Mouse (Mus musculus): ENCODE data around the gene Lmtk2. TPM values are rescaled to one million over a fixed set of nuclear protein-coding genes. Genes with fewer than 3 reads are reported as not detected.

The Lmtk2 gene
- polyA plus RNA-seq, 1 experiment from 2014 or later = 6.8 TPM

GRCm38 (mm10) chr5:144151270-144151669, 51.0 kb downstream of the Lmtk2 start:
- no peak overlapping the region for H3K4me3 ChIP-seq (ENCODE audit: low read length)
- no peaks in the 10 kb centered on the region for H3K9me3 ChIP-seq (ENCODE audit: control insufficient read depth, low read length)
- H3K27ac ChIP-seq (ENCODE audit: low read depth, low read length) = no peak overlapping the region
- no peak overlapping the region for H3K9ac ChIP-seq (ENCODE audit: low read depth, low read length)
- no peaks in the 10 kb centered on the region for H3K27me3 ChIP-seq (ENCODE audit: control insufficient read depth, insufficient read depth, low read length)
- H3K4me1 ChIP-seq (ENCODE audit: control insufficient read depth, insufficient read depth, low read length) = no peaks in the 10 kb centered on the region
- no peak for ATAC-seq (ENCODE audit: low FRiP score, low TSS enrichment)
- WGBS = 83% methylated on average over 4 of the region's 4 CpGs
- H3K36me3 ChIP-seq (ENCODE audit: control insufficient read depth, insufficient read depth, low read length) = peaks cover 46% of the 10 kb centered on the region
- no peak overlapping the region for H3K4me2 ChIP-seq (replicated peaks; ENCODE audit: low read depth, low read length)

GRCm38 (mm10) chr5:144154528-144154927, 54.3 kb downstream of the Lmtk2 start:
- WGBS = 34% methylated on average over 7 of the region's 7 CpGs

GRCm38 (mm10) chr5:144158604-144159003, 58.4 kb downstream of the Lmtk2 start:
- no peak for ATAC-seq (ENCODE audit: low FRiP score, low TSS enrichment)
- no peak overlapping the region for H3K4me3 ChIP-seq (ENCODE audit: low read length)
- no peak overlapping the region for H3K9ac ChIP-seq (ENCODE audit: low read depth, low read length)
- H3K36me3 ChIP-seq (ENCODE audit: control insufficient read depth, insufficient read depth, low read length) = peaks cover 20% of the 10 kb centered on the region
- no peak overlapping the region for H3K4me2 ChIP-seq (replicated peaks; ENCODE audit: low read depth, low read length)
- H3K9me3 ChIP-seq (ENCODE audit: control insufficient read depth, low read length) = no peaks in the 10 kb centered on the region
- H3K27ac ChIP-seq (ENCODE audit: low read depth, low read length) = no peak overlapping the region
- no peaks in the 10 kb centered on the region for H3K27me3 ChIP-seq (ENCODE audit: control insufficient read depth, insufficient read depth, low read length)
- H3K4me1 ChIP-seq (ENCODE audit: control insufficient read depth, insufficient read depth, low read length) = no peaks in the 10 kb centered on the region
- WGBS = 35% methylated on average over 4 of the region's 4 CpGs

More at GRCm38 (mm10) chr5:144154528-144154927, 54.3 kb downstream of the Lmtk2 start:
- Histone ChIP-seq H3K27me3 (ENCODE audit: control insufficient read depth, insufficient read depth, low read length) (no peaks in the 10 kb centered on the region), H3K36me3 (ENCODE audit: control insufficient read depth, insufficient read depth, low read length) (peaks cover 42% of the 10 kb centered on the region), H3K4me2 (replicated peaks; ENCODE audit: low read depth, low read length) (no peak overlapping the region), H3K9ac (ENCODE audit: low read depth, low read length) (no peak overlapping the region), H3K4me1 (ENCODE audit: control insufficient read depth, insufficient read depth, low read length) (no peaks in the 10 kb centered on the region), H3K4me3 (ENCODE audit: low read length) (no peak overlapping the region), H3K9me3 (ENCODE audit: control insufficient read depth, low read length) (no peaks in the 10 kb centered on the region), H3K27ac (ENCODE audit: low read depth, low read length) (no peak overlapping the region)
- ATAC-seq (ENCODE audit: low FRiP score, low TSS enrichment) = 0 out of 2 replicates have a peak, but pooled peaks have one; percentile 56

DNA sequence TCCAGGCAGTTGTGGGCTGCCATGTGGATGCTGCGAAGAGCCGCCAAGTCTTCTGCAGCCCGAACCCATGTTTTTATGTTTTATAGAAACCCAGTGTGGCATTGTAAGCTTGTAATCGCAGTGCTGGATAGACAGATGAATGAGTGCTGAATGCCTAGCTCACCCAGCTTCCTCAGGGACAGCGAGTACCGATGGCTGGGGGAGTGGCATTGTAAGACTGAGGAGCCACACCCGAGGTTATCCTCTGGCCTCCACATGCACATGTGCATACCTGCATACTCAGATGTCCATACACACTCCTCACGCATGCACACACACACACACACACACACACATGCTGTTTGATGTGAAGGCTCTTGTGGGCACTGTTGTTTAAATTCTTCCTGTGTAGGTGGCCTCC, 58.9 kb downstream of the Lmtk2 start:
- H3K27me3 ChIP-seq (ENCODE audit: control insufficient read depth, insufficient read depth, low read length) = no peaks in the 10 kb centered on the region
- H3K4me3 ChIP-seq (ENCODE audit: low read length) = no peak overlapping the region
- no peak for ATAC-seq (ENCODE audit: low FRiP score, low TSS enrichment)
- H3K27ac ChIP-seq (ENCODE audit: low read depth, low read length) = no peak overlapping the region
- no peak overlapping the region for H3K4me2 ChIP-seq (replicated peaks; ENCODE audit: low read depth, low read length)
- WGBS = 93% methylated on average over 8 of the region's 8 CpGs
- H3K9ac ChIP-seq (ENCODE audit: low read depth, low read length) = no peak overlapping the region
- no peaks in the 10 kb centered on the region for H3K4me1 ChIP-seq (ENCODE audit: control insufficient read depth, insufficient read depth, low read length)
- H3K36me3 ChIP-seq (ENCODE audit: control insufficient read depth, insufficient read depth, low read length) = peaks cover 25% of the 10 kb centered on the region
- H3K9me3 ChIP-seq (ENCODE audit: control insufficient read depth, low read length) = no peaks in the 10 kb centered on the region

DNA sequence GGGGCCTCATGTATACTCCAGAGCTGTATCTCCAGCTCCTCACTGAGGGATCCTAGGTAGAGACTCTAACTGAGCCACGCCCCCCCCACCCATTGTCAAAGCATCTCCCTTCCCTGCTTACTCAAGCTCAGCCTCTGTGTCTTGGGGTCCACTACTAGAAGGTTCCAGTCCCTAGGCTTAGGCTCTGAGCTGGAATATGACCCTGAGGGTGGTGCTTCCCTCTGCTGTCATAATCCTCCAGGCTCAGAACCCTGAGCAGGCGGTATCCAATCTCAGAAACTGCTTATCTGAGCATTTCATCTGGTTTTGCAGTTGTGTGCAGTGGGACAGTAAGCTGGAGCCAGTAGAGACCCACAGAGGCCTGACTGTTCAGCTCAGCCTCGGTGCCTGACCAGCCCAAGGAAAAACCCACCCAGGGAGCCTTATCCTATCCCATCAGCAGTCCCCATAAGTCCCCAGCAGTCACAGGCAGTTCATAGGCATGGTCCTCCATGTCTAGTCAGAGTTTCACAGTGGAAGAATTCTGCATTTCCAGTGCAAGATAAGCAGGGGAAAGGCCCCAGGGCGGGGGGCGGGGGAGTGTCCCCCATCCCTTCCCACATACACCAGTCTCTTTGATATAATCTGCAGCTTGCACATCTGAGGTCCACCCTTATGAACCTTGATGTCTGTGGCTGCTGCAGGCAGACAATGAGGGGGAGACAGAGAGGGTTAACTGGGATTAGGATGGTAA, 62.0 kb downstream of the Lmtk2 start:
- H3K27ac ChIP-seq (ENCODE audit: low read depth, low read length) = peak overlapping the region; percentile 47
- ATAC-seq (ENCODE audit: low FRiP score, low TSS enrichment) = 0 out of 2 replicates have a peak, but pooled peaks have one; percentile 24
- no peak overlapping the region for H3K4me3 ChIP-seq (ENCODE audit: low read length)
- peaks cover 37% of the 10 kb centered on the region for H3K36me3 ChIP-seq (ENCODE audit: control insufficient read depth, insufficient read depth, low read length)
- H3K9me3 ChIP-seq (ENCODE audit: control insufficient read depth, low read length) = no peaks in the 10 kb centered on the region
- 78% methylated on average over 5 of the region's 5 CpGs for WGBS
- H3K4me1 ChIP-seq (ENCODE audit: control insufficient read depth, insufficient read depth, low read length) = no peaks in the 10 kb centered on the region
- no peak overlapping the region for H3K9ac ChIP-seq (ENCODE audit: low read depth, low read length)
- H3K4me2 ChIP-seq (replicated peaks; ENCODE audit: low read depth, low read length) = no peak overlapping the region
- H3K27me3 ChIP-seq (ENCODE audit: control insufficient read depth, insufficient read depth, low read length) = no peaks in the 10 kb centered on the region

DNA sequence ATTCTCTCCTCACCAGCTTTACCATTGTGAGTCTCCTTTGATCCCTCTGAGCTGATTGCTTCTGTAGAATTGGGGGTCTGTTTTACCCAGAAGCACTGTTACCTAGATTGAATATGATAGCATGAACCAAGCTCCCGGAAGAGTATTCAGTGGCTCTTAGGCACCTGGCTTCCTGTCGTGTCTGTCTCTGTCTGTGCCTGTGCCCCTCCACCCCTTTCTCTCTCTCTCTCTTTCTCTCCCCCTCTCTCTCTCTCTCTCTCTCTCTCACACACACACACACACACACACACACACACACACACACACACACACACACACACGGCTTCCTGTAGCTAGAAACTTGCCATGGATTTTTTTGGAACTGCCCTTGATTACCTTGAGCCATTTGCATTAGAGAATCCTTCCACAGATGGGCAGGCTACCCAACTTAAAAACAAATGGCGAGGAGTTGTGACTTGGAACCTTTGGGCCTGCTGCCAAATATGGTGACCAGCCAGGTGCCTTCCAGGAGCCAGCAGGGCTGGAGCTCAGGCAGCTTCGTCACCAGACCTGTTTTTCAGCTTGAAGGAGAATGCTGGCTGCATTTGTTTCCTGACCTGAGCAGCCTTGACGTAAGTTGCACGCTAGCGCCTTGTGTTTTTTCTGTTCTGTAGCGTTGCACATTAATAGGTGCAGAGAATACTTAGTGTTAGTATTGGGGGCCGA, 62.7 kb downstream of the Lmtk2 start:
- Histone ChIP-seq H3K9me3 (ENCODE audit: control insufficient read depth, low read length) (no peaks in the 10 kb centered on the region), H3K27me3 (ENCODE audit: control insufficient read depth, insufficient read depth, low read length) (no peaks in the 10 kb centered on the region), H3K9ac (ENCODE audit: low read depth, low read length) (no peak overlapping the region), H3K4me3 (ENCODE audit: low read length) (no peak overlapping the region), H3K27ac (ENCODE audit: low read depth, low read length) (peak overlapping the region; percentile 47; the same call in 1 of the 2 replicates), H3K4me2 (replicated peaks; ENCODE audit: low read depth, low read length) (no peak overlapping the region), H3K4me1 (ENCODE audit: control insufficient read depth, insufficient read depth, low read length) (no peaks in the 10 kb centered on the region), H3K36me3 (ENCODE audit: control insufficient read depth, insufficient read depth, low read length) (peaks cover 34% of the 10 kb centered on the region)
- 70% methylated on average over 10 of the region's 10 CpGs for WGBS
- no peak for ATAC-seq (ENCODE audit: low FRiP score, low TSS enrichment)

- H3K36me3 ChIP-seq (ENCODE audit: control insufficient read depth, insufficient read depth, low read length) = peaks cover 36% of the 10 kb centered on the region; the same call in 1 of the 2 replicates
These were observed 65.5 kb downstream of the Lmtk2 start for GRCm38 (mm10) chr5:144165756-144166155.

GRCm38 (mm10) chr5:144169275-144169975, 69.2 kb downstream of the Lmtk2 start:
- 84% methylated on average over 8 of the region's 8 CpGs for WGBS
- Histone ChIP-seq H3K9ac (ENCODE audit: low read depth, low read length) (no peak overlapping the region), H3K4me1 (ENCODE audit: control insufficient read depth, insufficient read depth, low read length) (no peaks in the 10 kb centered on the region), H3K9me3 (ENCODE audit: control insufficient read depth, low read length) (no peaks in the 10 kb centered on the region), H3K36me3 (ENCODE audit: control insufficient read depth, insufficient read depth, low read length) (peaks cover 47% of the 10 kb centered on the region), H3K27ac (ENCODE audit: low read depth, low read length) (no peak overlapping the region), H3K4me2 (replicated peaks; ENCODE audit: low read depth, low read length) (no peak overlapping the region), H3K27me3 (ENCODE audit: control insufficient read depth, insufficient read depth, low read length) (no peaks in the 10 kb centered on the region), H3K4me3 (ENCODE audit: low read length) (no peak overlapping the region)
- no peak for ATAC-seq (ENCODE audit: low FRiP score, low TSS enrichment)

More at GRCm38 (mm10) chr5:144165756-144166155, 65.5 kb downstream of the Lmtk2 start:
- no peaks in the 10 kb centered on the region for H3K27me3 ChIP-seq (ENCODE audit: control insufficient read depth, insufficient read depth, low read length)
- no peak overlapping the region for H3K27ac ChIP-seq (ENCODE audit: low read depth, low read length)
- no peak overlapping the region for H3K9ac ChIP-seq (ENCODE audit: low read depth, low read length)
- H3K4me1 ChIP-seq (ENCODE audit: control insufficient read depth, insufficient read depth, low read length) = no peaks in the 10 kb centered on the region
- H3K4me2 ChIP-seq (replicated peaks; ENCODE audit: low read depth, low read length) = no peak overlapping the region
- no peaks in the 10 kb centered on the region for H3K9me3 ChIP-seq (ENCODE audit: control insufficient read depth, low read length)
- 82% methylated on average over 3 of the region's 3 CpGs for WGBS
- ATAC-seq (ENCODE audit: low FRiP score, low TSS enrichment) = no peak
- H3K4me3 ChIP-seq (ENCODE audit: low read length) = no peak overlapping the region
